Mouse (Mus musculus) frontal cortex, adult 2 months (tissue): ENCODE measurements around the gene Fam168b. TPM values are rescaled to one million over a fixed set of nuclear protein-coding genes. Genes with fewer than 3 reads are reported as not detected.

Experiments
- DNase-seq, 2 experiments: peaks; one replicate each; pipeline ENCODE4 v3.0.0; 2022; ENCODE audit warnings: low spot score in 1 of 2; ENCODE audit errors: extremely low spot score in 1 of 2
- polyA plus RNA-seq: library from polyadenylated mRNA; depleted of rRNA; stranded (reverse); fragments of >200 nt; gene quantifications from 2 replicates; pipeline ENCODE4 v1.2.3, GENCODE M21; 2012

The Fam168b gene
- polyA plus RNA-seq, 1 experiment: 214 TPM

DNA sequence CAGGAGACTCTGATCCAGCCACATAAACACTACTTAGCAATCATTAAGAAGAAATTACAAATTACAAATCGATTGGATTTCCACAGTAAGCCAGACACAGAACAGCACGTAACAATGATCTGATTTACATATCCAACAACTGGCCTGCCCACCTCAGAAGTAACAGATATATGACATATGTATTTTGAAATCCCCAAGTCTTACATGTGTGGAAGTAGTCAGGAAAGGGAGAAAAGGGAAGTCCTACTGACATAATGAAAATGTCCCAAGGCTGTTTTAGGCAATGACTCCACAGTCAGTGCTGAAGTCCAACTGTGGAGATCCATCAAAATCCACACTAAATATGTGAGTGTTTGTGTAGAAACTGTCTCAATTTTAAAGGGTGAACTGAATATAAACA, 21.5 kb downstream of the Fam168b start:
- DNase-seq: no peak

DNA sequence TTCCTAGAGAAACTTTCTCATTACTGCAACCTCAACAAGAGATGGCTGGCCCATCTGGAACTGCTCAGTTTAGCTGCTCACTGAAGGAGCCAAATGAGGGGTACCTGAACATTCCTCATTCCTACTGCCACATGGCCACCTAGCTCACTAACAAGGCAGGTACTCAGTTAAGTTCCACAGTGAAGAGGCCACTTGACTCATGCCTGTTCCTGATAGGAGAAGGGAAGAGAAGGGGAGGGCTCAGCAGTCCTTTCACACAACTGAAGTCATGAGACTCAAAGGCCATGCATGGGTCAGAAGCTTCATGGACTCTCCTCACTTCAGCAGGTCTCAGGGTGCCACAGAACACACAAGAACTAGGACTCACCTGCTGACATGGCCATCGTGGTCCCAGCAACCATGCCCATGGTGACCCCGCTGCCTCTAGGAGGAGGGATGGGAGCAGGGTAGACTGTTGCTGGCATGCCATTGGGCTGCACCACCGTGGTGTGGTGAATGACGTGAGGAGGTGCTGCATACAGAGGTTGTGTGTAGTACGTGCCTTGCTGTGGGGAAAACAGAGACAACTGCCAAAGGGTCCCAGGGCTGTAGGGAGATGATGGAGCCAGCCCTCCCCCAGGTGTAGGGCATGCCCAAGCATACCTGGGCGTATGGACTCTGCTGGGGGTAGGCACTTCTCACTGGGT, 23.5 kb downstream of the Fam168b start:
- DNase-seq: no peak

GRCm38 (mm10) chr1:34815843-34816242, 27.0 kb downstream of the Fam168b start:
- no peak for DNase-seq

- no peak for DNase-seq
Observed at GRCm38 (mm10) chr1:34812407-34813247, 30.2 kb downstream of the Fam168b start.

DNA sequence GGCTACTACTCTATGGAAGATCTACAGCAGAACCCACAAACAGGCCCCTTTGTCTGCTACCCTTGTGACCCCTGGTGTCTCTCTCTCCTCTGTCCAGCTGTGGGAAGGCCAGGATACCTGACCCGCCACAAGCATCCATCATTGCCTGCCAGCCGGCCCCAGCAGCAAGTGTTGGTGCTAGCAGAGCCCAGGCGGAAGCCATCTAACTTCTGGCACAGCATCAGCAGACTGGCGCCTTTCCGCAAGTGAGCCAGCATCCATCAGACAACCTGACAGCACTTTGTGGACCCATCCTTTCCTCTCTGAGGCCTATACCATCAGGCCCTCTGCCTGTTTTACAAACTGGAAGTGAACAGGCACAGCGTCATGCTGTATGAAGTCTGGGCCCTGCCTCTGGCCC, 31.3 kb downstream of the Fam168b start:
- no peak for DNase-seq

DNA sequence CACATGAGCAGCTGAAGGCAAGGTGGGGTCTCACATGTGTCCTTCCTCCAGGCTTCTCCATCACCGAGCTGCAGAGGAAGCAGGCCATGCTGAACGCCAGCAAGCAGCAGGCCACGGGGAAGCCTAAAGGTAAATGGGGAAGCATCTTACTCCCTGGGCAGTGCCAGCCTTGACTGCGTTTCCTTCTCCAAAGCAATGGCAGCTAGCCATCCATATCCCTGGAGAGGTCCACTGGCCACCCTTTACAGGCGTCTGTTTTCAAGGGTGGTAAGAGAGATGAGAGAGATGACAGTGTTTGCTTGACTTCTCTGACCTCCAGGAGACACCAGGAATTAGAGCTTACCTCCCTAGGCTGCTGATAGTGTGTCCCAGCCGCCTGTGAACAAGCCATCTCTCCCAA, 31.8 kb downstream of the Fam168b start:
- DNase-seq: no peak

GRCm38 (mm10) chr1:34810293-34810692, 32.6 kb downstream of the Fam168b start:
- no peak for DNase-seq

DNA sequence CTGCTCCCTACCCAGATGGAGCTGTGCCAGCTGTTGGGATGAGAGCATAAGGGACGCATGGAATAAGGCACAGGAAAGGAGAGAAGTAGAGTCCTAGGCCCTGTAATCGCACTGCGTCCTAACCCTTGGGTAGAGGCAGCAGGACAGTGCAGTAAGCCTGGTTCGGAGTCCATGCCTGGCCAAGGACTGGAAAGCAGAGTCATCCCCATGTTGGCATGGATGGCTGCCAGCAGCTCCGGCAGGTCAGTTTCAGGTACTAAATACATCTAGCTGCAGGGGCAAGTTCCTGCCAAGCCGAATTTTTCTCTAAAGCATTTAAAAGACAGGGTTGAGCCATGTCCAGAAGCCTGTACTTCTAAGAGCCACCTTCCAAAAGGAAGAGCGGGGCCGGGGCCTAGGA, 34.4 kb downstream of the Fam168b start:
- no peak for DNase-seq

DNA sequence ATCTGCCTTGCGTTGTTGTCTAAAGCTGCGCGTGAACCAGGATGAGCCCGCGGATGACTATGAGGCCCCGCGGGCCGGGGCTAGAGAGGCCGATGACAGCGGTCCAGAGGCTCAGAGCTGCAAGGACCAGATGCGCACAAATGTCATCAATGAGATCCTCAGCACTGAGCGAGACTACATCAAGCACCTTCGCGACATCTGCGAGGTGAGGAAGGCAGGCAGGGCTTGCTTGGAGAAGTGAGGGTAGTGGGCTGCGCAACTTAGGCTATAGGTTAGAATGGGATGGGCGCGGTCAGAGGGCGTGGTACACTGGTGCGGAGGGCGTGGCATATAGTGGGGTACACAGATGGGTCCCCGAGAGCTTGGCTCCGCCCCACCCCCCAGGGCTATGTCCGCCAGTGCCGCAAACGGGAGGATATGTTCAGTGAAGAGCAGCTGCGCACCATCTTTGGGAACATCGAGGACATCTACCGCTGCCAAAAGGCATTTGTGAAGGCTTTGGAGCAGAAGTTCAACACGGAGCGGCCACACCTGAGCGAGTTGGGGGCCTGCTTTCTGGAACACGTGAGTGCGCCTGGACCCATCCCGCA, 36.8 kb downstream of the Fam168b start:
- no peak for DNase-seq

- DNase-seq: no peak
Observed at GRCm38 (mm10) chr1:34804863-34805262, 38.0 kb downstream of the Fam168b start.

DNA sequence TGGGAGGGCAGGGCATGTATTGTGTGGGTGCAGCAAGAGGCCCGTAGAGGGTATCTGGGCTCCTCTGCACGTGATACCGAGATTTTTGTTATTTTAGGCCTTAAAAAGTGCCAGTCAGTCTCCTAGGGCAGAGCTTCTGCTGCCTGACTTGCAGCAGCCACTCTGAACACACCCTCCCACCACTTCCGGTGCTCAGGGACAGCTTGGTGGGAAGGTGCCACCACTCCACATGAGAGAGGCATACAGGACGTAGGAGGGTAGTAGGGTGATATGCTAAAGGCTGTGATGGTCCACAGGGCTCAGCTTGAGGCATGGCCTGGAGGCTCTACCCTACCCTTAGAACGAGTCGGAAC, 40.6 kb downstream of the Fam168b start:
- DNase-seq: peak; percentile 74 to 83

DNA sequence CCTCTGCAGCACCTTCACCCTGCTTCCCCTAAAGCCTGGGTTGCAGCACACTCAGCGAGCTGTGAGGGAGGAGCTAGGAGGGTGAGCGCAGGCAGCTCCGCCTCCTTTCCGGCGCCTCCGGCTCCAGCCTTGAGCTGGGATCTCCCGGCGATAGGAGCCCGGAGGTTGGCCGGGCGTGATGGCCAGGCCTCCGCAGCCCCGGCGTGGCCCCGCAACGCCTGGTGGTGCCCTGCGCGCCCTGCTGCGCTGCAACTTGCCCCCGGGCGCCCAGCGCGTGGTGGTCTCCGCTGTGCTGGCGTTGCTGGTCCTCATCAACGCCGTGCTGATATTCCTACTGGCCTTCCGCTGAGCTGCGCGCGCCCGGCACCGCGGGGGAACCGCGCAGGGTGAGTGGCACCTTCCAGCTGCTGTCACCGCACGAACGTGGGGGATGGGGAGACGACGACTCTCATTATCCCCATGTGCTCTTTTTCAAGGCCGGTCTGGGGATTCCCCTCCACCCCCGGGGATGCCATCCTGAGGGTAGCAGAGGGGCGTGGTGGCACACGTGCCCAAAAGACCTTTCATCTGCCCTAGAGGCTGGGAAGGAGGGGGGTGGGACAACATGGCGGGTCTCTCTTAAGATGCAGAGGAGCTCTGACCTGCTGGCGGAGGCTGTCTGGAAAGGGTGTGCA, 41.1 kb downstream of the Fam168b start:
- DNase-seq: peak in 1 of 2 experiments; percentile 77

GRCm38 (mm10) chr1:34799140-34799539, 43.7 kb downstream of the Fam168b start:
- DNase-seq: no peak

DNA sequence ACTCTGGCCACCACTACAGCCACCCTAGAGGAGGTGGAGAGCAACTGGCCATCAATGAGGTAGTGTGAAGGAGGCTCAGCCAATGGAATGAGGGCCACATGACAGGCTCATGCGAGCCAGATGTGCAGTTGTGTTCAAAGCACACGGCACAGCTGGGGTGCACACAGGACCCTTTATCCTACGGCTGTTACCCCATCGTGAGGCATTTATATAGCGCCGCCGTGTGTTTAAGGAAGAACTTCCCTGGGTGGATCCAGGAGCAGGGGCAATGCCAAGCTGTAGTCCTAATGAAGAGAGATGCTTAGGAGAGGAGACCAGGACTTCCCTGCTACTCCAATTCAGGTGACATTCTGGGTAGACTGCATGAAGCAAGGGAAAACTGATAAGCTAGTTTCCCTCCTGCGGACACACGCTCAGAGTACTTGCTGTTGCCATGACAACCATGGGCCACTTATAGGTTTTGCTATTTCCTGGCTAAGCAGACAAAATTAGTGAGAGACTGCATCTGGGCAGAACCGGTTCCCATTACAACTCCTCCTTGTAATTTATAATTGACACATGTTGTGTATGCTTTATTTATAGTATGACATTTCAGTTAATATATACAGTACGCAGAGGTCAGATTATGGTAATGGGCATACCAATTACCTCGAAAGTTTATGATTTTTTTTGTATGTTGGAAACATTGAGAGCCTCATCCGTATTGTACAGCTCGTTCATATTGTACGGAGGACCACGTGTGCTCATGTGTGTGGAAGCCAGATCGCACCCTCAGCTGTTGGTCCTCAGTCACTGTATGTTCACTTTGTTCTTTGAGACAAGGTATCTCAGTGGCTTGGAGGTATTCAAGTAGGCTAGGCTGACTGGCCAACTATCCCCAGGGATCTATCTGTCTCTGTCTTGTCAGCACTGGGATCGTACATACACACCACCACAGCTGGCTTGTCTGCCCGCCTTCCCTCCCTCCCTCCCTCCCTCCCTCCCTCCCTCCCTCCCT, 49.3 kb downstream of the Fam168b start:
- peak in 1 of 2 experiments; percentile 70 for DNase-seq

DNA sequence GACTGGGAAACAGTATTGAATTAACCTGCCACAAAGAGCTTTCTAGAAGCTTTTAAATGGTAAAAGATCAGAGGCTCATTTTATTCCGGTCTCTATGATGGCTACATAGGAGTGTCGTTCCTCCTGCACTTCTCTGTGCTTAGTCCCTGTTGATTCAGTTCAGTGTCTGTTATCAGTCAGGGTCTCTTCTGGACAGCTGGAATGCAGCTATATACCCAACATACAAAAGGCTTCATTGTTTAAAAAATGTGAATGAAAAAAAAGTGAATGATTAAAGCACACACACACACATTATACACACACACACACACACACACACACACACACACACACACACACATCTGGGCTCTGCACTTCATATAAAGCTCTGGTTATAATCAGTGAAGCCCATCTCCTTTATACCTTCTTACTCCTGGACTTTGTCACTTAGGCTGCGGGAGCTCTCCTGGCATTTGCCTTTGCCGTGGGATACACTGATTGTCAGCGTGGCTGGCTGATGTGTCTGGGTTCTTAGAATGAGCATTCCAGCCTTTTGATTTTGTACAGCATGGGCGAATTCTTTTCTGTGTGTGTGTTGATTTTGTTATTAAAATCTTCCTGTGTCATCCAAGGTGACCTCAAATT, 59.2 kb downstream of the Fam168b start:
- DNase-seq: no peak

DNA sequence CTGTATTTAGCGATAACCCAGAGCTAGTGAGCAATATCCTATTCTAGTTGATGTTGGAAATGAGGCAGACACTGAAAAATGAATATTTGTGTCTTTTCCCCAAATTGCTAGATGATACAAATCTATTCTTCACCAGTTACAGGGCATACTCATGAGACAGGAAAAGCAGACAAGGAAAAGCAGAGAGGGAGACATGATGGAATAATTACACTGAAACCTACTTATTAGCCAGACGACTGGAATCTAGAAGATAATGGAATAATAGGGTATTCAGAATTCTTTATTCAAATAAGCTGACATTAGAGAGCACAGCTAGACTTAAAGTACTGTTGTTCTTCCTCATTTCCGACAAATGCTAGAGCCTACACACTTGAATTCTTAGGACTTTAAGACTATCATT, 67.0 kb downstream of the Fam168b start:
- no peak for DNase-seq

- no peak for DNase-seq
Observed at GRCm38 (mm10) chr1:34768875-34769274, 74.0 kb downstream of the Fam168b start.

- no peak for DNase-seq
Observed at GRCm38 (mm10) chr1:34767851-34768250, 75.0 kb downstream of the Fam168b start.

- no peak for DNase-seq
Observed at GRCm38 (mm10) chr1:34766899-34767298, 76.0 kb downstream of the Fam168b start.
